Mouse (Mus musculus) limb, embryonic 12.5 days (tissue): ENCODE data around the gene Minpp1. TPM values are rescaled to one million over a fixed set of nuclear protein-coding genes. Genes with fewer than 3 reads are reported as not detected.
"Not testable (repeated sequence)": the region's sequence is repeated elsewhere in the genome, so short reads cannot be mapped to it uniquely, and the experiment has no call there.

ENCODE experiments used
- ATAC-seq: fragments of 200-750 bp; cut with Nextera tagmentation; 2 replicates; pipeline ENCODE4 v1.8.0; 2017; ENCODE audit warnings: low read depth, moderate TSS enrichment; ENCODE audit not compliant: insufficient number of reproducible peaks, insufficient read depth, low FRiP score, low TSS enrichment
- H3K27ac ChIP-seq: fragments of 300-500 bp; sonication (generic); 2 replicates; pipeline ENCODE4 v1.5.1; 2016; ENCODE audit warnings: mild to moderate bottlenecking, moderate library complexity
- H3K27me3 ChIP-seq: fragments of 300-500 bp; sonication (generic); 2 replicates; pipeline ENCODE4 v1.6.1; 2016; ENCODE audit warnings: mild to moderate bottlenecking, moderate library complexity
- H3K36me3 ChIP-seq: fragments of 300-500 bp; sonication (generic); 2 replicates; pipeline ENCODE4 v1.6.1; 2016; ENCODE audit warnings: mild to moderate bottlenecking, moderate library complexity
- H3K4me1 ChIP-seq: fragments of 300-500 bp; sonication (generic); replicated peaks from 2 replicates; pipeline ENCODE4 v1.6.1; 2016
- H3K4me2 ChIP-seq: fragments of 300-500 bp; sonication (generic); 2 replicates; pipeline ENCODE4 v1.6.1; 2016; ENCODE audit warnings: mild to moderate bottlenecking, moderate library complexity
- H3K4me3 ChIP-seq: fragments of 300-500 bp; sonication (generic); replicated peaks from 2 replicates; pipeline ENCODE4 v1.5.1; 2016; ENCODE audit warnings: mild to moderate bottlenecking
- H3K9ac ChIP-seq: fragments of 300-500 bp; sonication (generic); replicated peaks from 2 replicates; pipeline ENCODE4 v1.6.1; 2016; ENCODE audit warnings: mild to moderate bottlenecking, moderate library complexity
- H3K9me3 ChIP-seq: fragments of 300-500 bp; sonication (generic); 2 replicates; pipeline ENCODE4 v1.6.1; 2016; ENCODE audit warnings: mild to moderate bottlenecking, moderate library complexity
- WGBS: fragments of 180-500 bp; shearing (Covaris S2); methylation state at CpG from one replicate; pipeline ENCODE4 v1.1.7; 2016; 5-methylcytosine and 5-hydroxymethylcytosine counted together
- polyA plus RNA-seq: library from polyadenylated mRNA; unstranded; fragments of >200 nt; fragmentation: Nextera tagmentation; extraction: Ambion mirVana; gene quantifications from 2 replicates; pipeline ENCODE4 v1.2.1, GENCODE M21; 2016

Gene Minpp1
- 89.1 and 92.6 TPM in 2 replicates for polyA plus RNA-seq

- Histone ChIP-seq H3K4me1 (peaks cover 24% of the 10 kb centered on the region), H3K9me3 (no peaks in the 10 kb centered on the region), H3K27ac (peak within 1 kb of the TSS; percentile 93), H3K27me3 (no peaks in the 10 kb centered on the region), H3K4me2 (peak within 1 kb of the TSS; percentile 77), H3K36me3 (no peaks in the 10 kb centered on the region), H3K9ac (peak within 1 kb of the TSS; percentile 81), H3K4me3 (peak within 1 kb of the TSS; percentile 73)
- WGBS: under 1% methylated on average over 63 of the region's 64 CpGs
- peak; percentile 73 for ATAC-seq
Measured at GRCm38 (mm10) chr19:32485681-32486105, at the start of gene Minpp1. Minpp1 (plus strand) TSS chr19:32485769.

GRCm38 (mm10) chr19:32439356-32439755, 46.2 kb upstream of the Minpp1 start:
- no peaks in the 10 kb centered on the region for H3K36me3 ChIP-seq
- ATAC-seq: no peak
- no peak overlapping the region for H3K9ac ChIP-seq
- H3K9me3 ChIP-seq: 0 out of 2 replicates have a peak, but pooled peaks cover 12% of the 10 kb centered on the region
- no peaks in the 10 kb centered on the region for H3K27me3 ChIP-seq
- no peak overlapping the region for H3K27ac ChIP-seq
- no peak overlapping the region for H3K4me3 ChIP-seq
- 87% methylated on average over 2 of the region's 2 CpGs for WGBS
- no peak overlapping the region for H3K4me2 ChIP-seq
- no peaks in the 10 kb centered on the region for H3K4me1 ChIP-seq

- Histone ChIP-seq H3K27me3 (no peaks in the 10 kb centered on the region), H3K36me3 (no peaks in the 10 kb centered on the region), H3K9me3 (0 out of 2 replicates have a peak, but pooled peaks cover 12% of the 10 kb centered on the region), H3K4me3 (no peak overlapping the region), H3K9ac (no peak overlapping the region), H3K4me2 (no peak overlapping the region), H3K27ac (no peak overlapping the region), H3K4me1 (no peaks in the 10 kb centered on the region)
- ATAC-seq: no peak
- WGBS: 96% methylated on average over 11 of the region's 11 CpGs
Measured at GRCm38 (mm10) chr19:32441568-32441967, 44.0 kb upstream of the Minpp1 start.

GRCm38 (mm10) chr19:32448931-32449330, 36.6 kb upstream of the Minpp1 start:
- Histone ChIP-seq H3K4me1 (peaks cover 4% of the 10 kb centered on the region; the same call in 1 of the 2 replicates), H3K4me3 (no peak overlapping the region), H3K9me3 (peaks cover 10% of the 10 kb centered on the region; the same call in 1 of the 2 replicates), H3K4me2 (no peak overlapping the region), H3K27ac (no peak overlapping the region), H3K36me3 (no peaks in the 10 kb centered on the region), H3K9ac (no peak overlapping the region), H3K27me3 (no peaks in the 10 kb centered on the region)
- WGBS: 95% methylated on average over 10 of the region's 10 CpGs
- ATAC-seq: no peak

- H3K9me3 ChIP-seq: peaks cover 10% of the 10 kb centered on the region; the same call in 1 of the 2 replicates
- H3K9ac ChIP-seq: no peak overlapping the region
- 66% methylated on average over 4 of the region's 4 CpGs for WGBS
- no peaks in the 10 kb centered on the region for H3K27me3 ChIP-seq
- ATAC-seq: no peak
- H3K36me3 ChIP-seq: no peaks in the 10 kb centered on the region
- H3K4me3 ChIP-seq: no peak overlapping the region
- peaks cover 4% of the 10 kb centered on the region; the same call in 1 of the 2 replicates for H3K4me1 ChIP-seq
- H3K4me2 ChIP-seq: no peak overlapping the region
- H3K27ac ChIP-seq: no peak overlapping the region
Measured at GRCm38 (mm10) chr19:32452231-32452630, 33.3 kb upstream of the Minpp1 start.

GRCm38 (mm10) chr19:32456744-32457143, 28.8 kb upstream of the Minpp1 start:
- Histone ChIP-seq H3K9ac (no peak overlapping the region), H3K27me3 (no peaks in the 10 kb centered on the region), H3K4me2 (no peak overlapping the region), H3K9me3 (peaks cover 10% of the 10 kb centered on the region; the same call in 1 of the 2 replicates), H3K36me3 (no peaks in the 10 kb centered on the region), H3K27ac (no peak overlapping the region), H3K4me1 (peaks cover 4% of the 10 kb centered on the region; the same call in 1 of the 2 replicates), H3K4me3 (no peak overlapping the region)
- no peak for ATAC-seq
- 89% methylated on average over 2 of the region's 2 CpGs for WGBS

GRCm38 (mm10) chr19:32457631-32458030, 27.9 kb upstream of the Minpp1 start:
- H3K36me3 ChIP-seq, H3K27ac ChIP-seq, H3K9ac ChIP-seq, H3K4me3 ChIP-seq, H3K4me2 ChIP-seq, ATAC-seq, H3K27me3 ChIP-seq, H3K4me1 ChIP-seq: not testable (repeated sequence)
- 93% methylated on average over 8 of the region's 8 CpGs for WGBS
- H3K9me3 ChIP-seq: peaks cover 10% of the 10 kb centered on the region; the same call in 1 of the 2 replicates

GRCm38 (mm10) chr19:32463037-32463436, 22.5 kb upstream of the Minpp1 start:
- WGBS: 88% methylated on average over 6 of the region's 6 CpGs
- H3K9me3 ChIP-seq: peaks cover 7% of the 10 kb centered on the region; the same call in 1 of the 2 replicates
- H3K4me1 ChIP-seq: no peaks in the 10 kb centered on the region
- no peak for ATAC-seq
- H3K27me3 ChIP-seq: no peaks in the 10 kb centered on the region
- no peak overlapping the region for H3K9ac ChIP-seq
- H3K36me3 ChIP-seq: no peaks in the 10 kb centered on the region
- no peak overlapping the region for H3K4me2 ChIP-seq
- no peak overlapping the region for H3K27ac ChIP-seq
- H3K4me3 ChIP-seq: no peak overlapping the region

- no peak overlapping the region for H3K4me3 ChIP-seq
- no peak overlapping the region for H3K4me2 ChIP-seq
- WGBS: 71% methylated on average over 2 of the region's 4 CpGs
Measured at GRCm38 (mm10) chr19:32465228-32465627, 20.3 kb upstream of the Minpp1 start.

GRCm38 (mm10) chr19:32466478-32466877, 19.1 kb upstream of the Minpp1 start, which contains the start of gene Rpl9-ps6:
Rpl9-ps6 (minus strand) TSS chr19:32466578.
- Histone ChIP-seq H3K27me3 (no peaks in the 10 kb centered on the region), H3K4me1 (no peaks in the 10 kb centered on the region), H3K9ac (no peak within 1 kb of the TSS), H3K36me3 (no peaks in the 10 kb centered on the region), H3K9me3 (no peaks in the 10 kb centered on the region), H3K27ac (no peak within 1 kb of the TSS), H3K4me2 (no peak within 1 kb of the TSS), H3K4me3 (no peak within 1 kb of the TSS)
- WGBS: 86% methylated on average over 6 of the region's 6 CpGs
- no peak for ATAC-seq

More at GRCm38 (mm10) chr19:32465228-32465627, 20.3 kb upstream of the Minpp1 start:
- Histone ChIP-seq H3K27ac (no peak overlapping the region), H3K9ac (no peak overlapping the region), H3K36me3 (no peaks in the 10 kb centered on the region), H3K27me3 (no peaks in the 10 kb centered on the region), H3K9me3 (no peaks in the 10 kb centered on the region), H3K4me1 (no peaks in the 10 kb centered on the region)
- ATAC-seq: no peak

- no peak overlapping the region for H3K4me2 ChIP-seq
- no peaks in the 10 kb centered on the region for H3K9me3 ChIP-seq
- H3K4me1 ChIP-seq: no peaks in the 10 kb centered on the region
- H3K9ac ChIP-seq: no peak overlapping the region
- H3K4me3 ChIP-seq: no peak overlapping the region
- no peak for ATAC-seq
- 93% methylated on average over 5 of the region's 5 CpGs for WGBS
- no peak overlapping the region for H3K27ac ChIP-seq
- no peaks in the 10 kb centered on the region for H3K27me3 ChIP-seq
- H3K36me3 ChIP-seq: no peaks in the 10 kb centered on the region
Measured at GRCm38 (mm10) chr19:32467325-32467724, 18.2 kb upstream of the Minpp1 start.

- Histone ChIP-seq H3K9ac (no peak overlapping the region), H3K4me1 (no peaks in the 10 kb centered on the region), H3K27ac (no peak overlapping the region), H3K27me3 (no peaks in the 10 kb centered on the region), H3K9me3 (no peaks in the 10 kb centered on the region), H3K4me2 (no peak overlapping the region), H3K36me3 (no peaks in the 10 kb centered on the region), H3K4me3 (no peak overlapping the region)
- ATAC-seq: no peak
- WGBS: 30% methylated on average over 6 of the region's 6 CpGs
Measured at GRCm38 (mm10) chr19:32470059-32470497, 15.5 kb upstream of the Minpp1 start.
